ENCODE assay signal across 24 mouse cellular contexts in the genomic region with DNA sequence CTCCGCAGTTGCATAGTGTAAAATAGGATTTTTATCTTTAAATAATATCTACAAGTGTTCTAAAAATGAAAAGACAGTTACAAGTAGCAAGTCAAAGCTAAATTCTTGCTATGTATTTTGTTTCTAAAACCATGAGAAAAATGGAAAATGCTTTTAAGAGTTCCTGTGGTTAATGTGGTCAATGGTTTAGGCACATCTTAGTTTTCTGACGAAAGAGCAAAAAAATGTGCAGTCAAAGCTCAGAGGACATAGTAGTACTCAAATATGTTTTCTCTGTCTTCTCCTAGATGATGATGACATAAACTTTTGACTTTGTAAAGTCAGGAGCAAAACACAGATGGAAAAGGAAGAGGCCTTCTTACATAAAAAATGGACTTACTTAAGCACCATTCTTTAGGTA. TPM values are rescaled to one million over a fixed set of nuclear protein-coding genes. Genes with fewer than 3 reads are reported as not detected.
"Had no signal": no experiment of that assay in that cellular context is flagged by ENCODE, and none has a peak within 500 bp of the region (broad histone marks: within the 10 kb centered on the region; RNA-seq: fewer than 3 reads in every experiment).

No protein-coding gene starts in this region.

- H3K36me3 ChIP-seq: limb, embryonic 12.5 days; limb, embryonic 15.5 days; midbrain, embryonic 12.5 days; midbrain, embryonic 15.5 days; neural tube, embryonic 13.5 days had no signal

- H3K27ac ChIP-seq: kidney, postnatal 0 days; layer of hippocampus, adult 2 months; limb, embryonic 12.5 days; limb, embryonic 15.5 days; liver, embryonic 14.5 days; macrophage; midbrain, embryonic 12.5 days; midbrain, embryonic 15.5 days; neural tube, embryonic 13.5 days had no signal

- H3K9me3 ChIP-seq: limb, embryonic 12.5 days; limb, embryonic 15.5 days; midbrain, embryonic 12.5 days; midbrain, embryonic 15.5 days; neural tube, embryonic 13.5 days had no signal

- H3K27me3 ChIP-seq: limb, embryonic 12.5 days; limb, embryonic 15.5 days; midbrain, embryonic 12.5 days; midbrain, embryonic 15.5 days; neural tube, embryonic 13.5 days had no signal

- H3K4me3 ChIP-seq: layer of hippocampus, adult 2 months; limb, embryonic 12.5 days; limb, embryonic 15.5 days; midbrain, embryonic 12.5 days; midbrain, embryonic 15.5 days; neural tube, embryonic 13.5 days had no signal

- DNase-seq: kidney, adult 2 months; kidney, postnatal 25 days; layer of hippocampus, postnatal 36 days; left cerebral cortex, postnatal 4 days; liver, postnatal 0 days; lung, embryonic 14.5 days; retina, postnatal 1 day; thymus, adult 18-20 months; thymus, postnatal 36 days had no signal

- H3K9ac ChIP-seq: limb, embryonic 12.5 days; limb, embryonic 15.5 days; liver, embryonic 14.5 days; liver, postnatal 0 days; lung, embryonic 14.5 days; midbrain, embryonic 12.5 days; midbrain, embryonic 15.5 days; neural tube, embryonic 13.5 days had no signal

- ATAC-seq: liver, postnatal 0 days; lung, postnatal 0 days; midbrain, embryonic 15.5 days had no signal

- H3K4me2 ChIP-seq: limb, embryonic 12.5 days; limb, embryonic 15.5 days; liver, embryonic 11.5 days; lung, embryonic 14.5 days; midbrain, embryonic 12.5 days; midbrain, embryonic 15.5 days; neural tube, embryonic 13.5 days had no signal

- H3K4me1 ChIP-seq: limb, embryonic 12.5 days; limb, embryonic 15.5 days; midbrain, embryonic 12.5 days; midbrain, embryonic 15.5 days; neural tube, embryonic 13.5 days had no signal

RNA-seq across cellular contexts. Expression of a gene that starts 21.5 kb away (rescaled TPM):
- total RNA-seq: megakaryocyte, adult 5-6 weeks; neutrophil, adult 5-6 weeks had no signal
- polyA plus RNA-seq: macrophage; small intestine, adult 2 months; spleen, adult 2 months had no signal
